ENCODE assay signal across 27 mouse cellular contexts in genomic region chr4:116869898-116870297, GRCm38 (mm10). TPM values are rescaled to one million over a fixed set of nuclear protein-coding genes. Genes with fewer than 3 reads are reported as not detected.
DNase-seq lines count a peak whose midpoint lies in the region; ATAC-seq lines count a peak whose summit lies in the region.
"Had no signal": no experiment of that assay in that cellular context is flagged by ENCODE, and none has a peak within 500 bp of the region (broad histone marks: within the 10 kb centered on the region; RNA-seq: fewer than 3 reads in every experiment).

No protein-coding gene starts in this region.

- 73% methylated on average over 3 of the region's 3 CpGs for WGBS in midbrain, embryonic 11.5 days
- WGBS in midbrain, embryonic 16.5 days, result 77% methylated on average over 3 of the region's 3 CpGs

- DNase-seq in midbrain, embryonic 11.5 days (ENCODE audit: low spot score, missing footprints), result peak; percentile 23
- DNase-seq in adrenal gland, postnatal 14 days, result no peak
- DNase-seq in urinary bladder, postnatal 25 days (ENCODE audit: low spot score), result no peak
- DNase-seq: adrenal gland, adult 8-10 months; adrenal gland, postnatal 25 days; B cell, adult 2 months; cerebellum, adult 11 months; cerebellum, adult 18-20 months; cerebellum, adult 8-10 months; cerebellum, adult 9-11 months; cerebellum, postnatal 14 days; cerebellum, postnatal 36 days; embryo, embryonic 11 days had no signal

- no peaks in the 10 kb centered on the region for H3K9me3 ChIP-seq in midbrain, embryonic 11.5 days (ENCODE audit: control insufficient read depth, low read length)
- H3K9me3 ChIP-seq in midbrain, embryonic 16.5 days (replicated peaks; ENCODE audit: control insufficient read depth, low read length, poor library complexity, severe bottlenecking), result no peaks in the 10 kb centered on the region
- H3K9me3 ChIP-seq: embryonic facial prominence, embryonic 13.5 days; embryonic facial prominence, embryonic 15.5 days; forebrain, embryonic 10.5 days; forebrain, embryonic 12.5 days; G1E had no signal

- H3K36me3 ChIP-seq in midbrain, embryonic 11.5 days (ENCODE audit: control insufficient read depth, insufficient read depth, low read length), result no peaks in the 10 kb centered on the region
- H3K36me3 ChIP-seq in midbrain, embryonic 16.5 days (ENCODE audit: control insufficient read depth, insufficient read depth, low read length), result no peaks in the 10 kb centered on the region
- H3K36me3 ChIP-seq: embryonic facial prominence, embryonic 13.5 days; embryonic facial prominence, embryonic 15.5 days; forebrain, embryonic 10.5 days; forebrain, embryonic 12.5 days; G1E had no signal

- no peaks in the 10 kb centered on the region for H3K4me1 ChIP-seq in midbrain, embryonic 11.5 days (ENCODE audit: control insufficient read depth, insufficient read depth, low read length)
- H3K4me1 ChIP-seq in midbrain, embryonic 16.5 days (ENCODE audit: control insufficient read depth, insufficient read depth, low read length), result no peaks in the 10 kb centered on the region
- H3K4me1 ChIP-seq: embryonic facial prominence, embryonic 13.5 days; embryonic facial prominence, embryonic 15.5 days; forebrain, embryonic 10.5 days; forebrain, embryonic 12.5 days had no signal

- no peak overlapping the region for H3K9ac ChIP-seq in midbrain, embryonic 11.5 days (ENCODE audit: low read length)
- H3K9ac ChIP-seq in midbrain, embryonic 16.5 days (ENCODE audit: low read depth, low read length), result no peak overlapping the region
- H3K9ac ChIP-seq: embryonic facial prominence, embryonic 13.5 days; embryonic facial prominence, embryonic 15.5 days; forebrain, embryonic 12.5 days had no signal

- H3K27me3 ChIP-seq in midbrain, embryonic 11.5 days (ENCODE audit: control insufficient read depth, insufficient read depth, low read length), result no peaks in the 10 kb centered on the region
- no peaks in the 10 kb centered on the region for H3K27me3 ChIP-seq in midbrain, embryonic 16.5 days (ENCODE audit: control insufficient read depth, insufficient read depth, low read depth, low read length)

- H3K27ac ChIP-seq in midbrain, embryonic 11.5 days (ENCODE audit: low read depth, low read length), result no peak overlapping the region
- H3K27ac ChIP-seq in midbrain, embryonic 16.5 days (ENCODE audit: low read length), result no peak overlapping the region
- H3K27ac ChIP-seq: embryonic facial prominence, embryonic 13.5 days; embryonic facial prominence, embryonic 15.5 days; forebrain, embryonic 10.5 days; forebrain, embryonic 12.5 days had no signal

- ATAC-seq in midbrain, embryonic 11.5 days (ENCODE audit: low FRiP score), result no peak
- no peak for ATAC-seq in midbrain, embryonic 16.5 days
- peak; percentile 61 for ATAC-seq in granulocyte monocyte progenitor cell, adult 5-6 weeks (replicated peaks; ENCODE audit: poor library complexity, severe bottlenecking)
- 0 out of 2 replicates have a peak, but pooled peaks have one; percentile 14 for ATAC-seq in megakaryocyte progenitor cell, adult 5-6 weeks (replicated peaks; ENCODE audit: poor library complexity)
- ATAC-seq: activated CD4-positive, CD25-positive, alpha-beta regulatory T cell, adult 4 months; CD4-positive, CD25-positive, alpha-beta regulatory T cell, adult 4 months; forebrain, embryonic 14.5 days; forebrain, embryonic 16.5 days; Patski had no signal

- H3K4me2 ChIP-seq in midbrain, embryonic 11.5 days, result no peak overlapping the region
- no peak overlapping the region for H3K4me2 ChIP-seq in midbrain, embryonic 16.5 days (ENCODE audit: low read length)
- H3K4me2 ChIP-seq: embryonic facial prominence, embryonic 13.5 days; embryonic facial prominence, embryonic 15.5 days; forebrain, embryonic 12.5 days had no signal

- H3K4me3 ChIP-seq in midbrain, embryonic 11.5 days (ENCODE audit: low read depth, low read length), result no peak overlapping the region
- no peak overlapping the region for H3K4me3 ChIP-seq in midbrain, embryonic 16.5 days (ENCODE audit: low read depth, low read length)
- H3K4me3 ChIP-seq: embryonic facial prominence, embryonic 13.5 days; embryonic facial prominence, embryonic 15.5 days; erythroblast, embryonic 14.5 days; forebrain, embryonic 10.5 days; forebrain, embryonic 12.5 days had no signal

RNA-seq across cellular contexts. Expression of gene Zswim5, which starts 7.3 kb away (rescaled TPM):
- polyA plus RNA-seq in midbrain, embryonic 11.5 days (2014; fragmentation: Nextera tagmentation; extraction: Ambion mirVana), result 8.7 and 10.1 TPM in 2 replicates
- 4.2 and 5.1 TPM in 2 replicates for polyA plus RNA-seq in midbrain, embryonic 16.5 days (2015; fragmentation: Nextera tagmentation; extraction: Ambion mirVana)
- 0.85 TPM in 1 of 2 replicates, not detected in the other for total RNA-seq in granulocyte monocyte progenitor cell, adult 5-6 weeks (2014; fragmentation: Nextera tagmentation)
- total RNA-seq in granulocyte monocyte progenitor cell, adult 5-6 weeks (2017), result 0.17 TPM in 1 of 2 replicates, not detected in the other
- total RNA-seq in megakaryocyte progenitor cell, adult 5-6 weeks (2015), result 0.10 and 0.15 TPM in 2 replicates
- 0.03 and 0.12 TPM in 2 replicates for total RNA-seq in megakaryocyte progenitor cell, adult 5-6 weeks (2017)
- total RNA-seq in adrenal gland, postnatal 14 days (2021), result 3.1 and 3.5 TPM in 2 replicates
- polyA plus RNA-seq: activated CD4-positive, CD25-positive, alpha-beta regulatory T cell, adult 4 months; CD4-positive, CD25-positive, alpha-beta regulatory T cell, adult 4 months; erythroblast, embryonic 14.5 days; G1E had no signal

RNA-seq across cellular contexts. Expression of gene Hpdl, which starts 48.4 kb away (rescaled TPM):
- 0.51 and 0.81 TPM in 2 replicates for polyA plus RNA-seq in midbrain, embryonic 11.5 days (2014; fragmentation: Nextera tagmentation; extraction: Ambion mirVana)
- polyA plus RNA-seq in midbrain, embryonic 16.5 days (2015; fragmentation: Nextera tagmentation; extraction: Ambion mirVana), result 0.59 and 0.82 TPM in 2 replicates
- total RNA-seq in granulocyte monocyte progenitor cell, adult 5-6 weeks (2014; fragmentation: Nextera tagmentation), result not detected in 2 replicates
- 0.62 and 0.78 TPM in 2 replicates for total RNA-seq in granulocyte monocyte progenitor cell, adult 5-6 weeks (2017)
- 0.10 TPM in 1 of 2 replicates, not detected in the other for total RNA-seq in megakaryocyte progenitor cell, adult 5-6 weeks (2015)
- total RNA-seq in megakaryocyte progenitor cell, adult 5-6 weeks (2017), result 0.27 TPM in 1 of 2 replicates, not detected in the other
- total RNA-seq in adrenal gland, postnatal 14 days (2021), result 6.1 and 7.0 TPM in 2 replicates
- total RNA-seq: G1E had no signal
- polyA plus RNA-seq: erythroblast, embryonic 14.5 days; G1E had no signal

Comparison
In these comparisons a context has a peak if more than half of its experiments do, and no peak if none do; other contexts are left out.
1. ATAC-seq: peak in granulocyte monocyte progenitor cell, adult 5-6 weeks (single experiment) and megakaryocyte progenitor cell, adult 5-6 weeks (single experiment); none in midbrain, embryonic 11.5 days (single experiment) and midbrain, embryonic 16.5 days (single experiment).